Mouse (Mus musculus): ENCODE data around the gene Wfdc16.
"Not testable (repeated sequence)": the region's sequence is repeated elsewhere in the genome, so short reads cannot be mapped to it uniquely, and the experiment has no call there.

The Wfdc16 gene

DNA sequence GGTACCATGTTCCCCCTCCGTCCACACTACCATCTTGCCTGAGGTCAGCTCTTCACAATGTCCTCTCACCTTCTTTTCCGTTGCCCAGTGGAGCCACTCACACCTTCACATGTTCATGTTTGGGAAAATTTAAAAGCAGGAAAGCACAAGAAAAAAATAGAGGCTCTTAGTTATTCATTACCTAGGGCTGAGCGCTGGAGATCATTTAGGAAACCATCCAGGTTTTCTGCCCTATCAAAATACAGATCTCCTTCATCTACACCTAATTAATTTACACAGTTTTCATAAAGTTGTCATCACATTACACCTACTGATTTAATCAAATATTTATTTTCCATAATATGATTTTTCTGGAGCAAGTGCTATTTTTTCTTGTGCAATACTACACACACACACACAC lies at the start of gene Wfdc16:
TSS of gene Wfdc16 (minus strand) at position 101 of the 400 bp plus-strand sequence.
- no peak for DNase-seq (ENCODE audit: low read depth, low spot score)

DNA sequence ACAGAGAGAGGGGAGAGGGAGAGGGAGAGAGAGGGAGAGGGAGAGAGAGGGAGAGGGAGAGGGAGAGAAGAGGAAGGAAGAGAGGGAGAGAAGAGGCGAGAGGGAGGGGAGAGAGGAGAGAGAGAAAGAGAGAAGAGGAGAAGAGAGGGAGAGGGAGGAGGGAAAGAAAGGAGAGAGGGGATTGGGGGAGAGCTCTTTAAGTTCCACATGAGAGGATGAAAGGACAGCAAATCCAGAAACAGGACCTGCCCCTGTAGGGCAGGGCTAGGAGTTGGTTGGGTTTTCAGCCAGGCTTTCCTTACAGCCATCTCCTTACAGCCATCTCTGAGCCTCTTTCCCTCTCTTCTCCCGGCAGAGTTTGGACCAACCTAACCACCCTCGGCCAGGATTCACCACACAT lies 46.2 kb upstream of the Wfdc16 start, which contains the start of gene Wfdc13:
TSS of gene Wfdc13 (plus strand) at position 301 of the 400 bp plus-strand sequence.
- DNase-seq (ENCODE audit: low read depth, low spot score): no peak

DNA sequence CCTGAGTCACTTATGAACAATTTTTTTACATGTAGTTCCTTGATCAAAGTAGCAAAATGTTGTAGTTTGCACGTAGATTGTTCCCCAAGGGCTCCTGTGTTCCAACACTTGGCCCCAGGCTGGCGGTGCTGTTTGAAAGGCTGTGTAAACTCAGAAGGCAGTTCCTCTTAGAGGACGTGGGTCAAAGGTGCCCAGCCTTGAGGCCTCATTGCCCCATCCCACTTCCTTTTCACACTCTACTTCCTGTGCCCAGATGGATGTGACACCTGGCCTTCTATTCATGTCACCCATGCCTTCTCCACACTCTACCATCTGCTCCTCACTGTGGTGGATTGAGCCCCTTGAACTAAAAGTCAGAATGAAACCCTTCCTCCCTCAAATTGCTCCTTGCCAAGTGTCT lies 41.3 kb upstream of the Wfdc16 start:
- no peak for DNase-seq (ENCODE audit: low read depth, low spot score)

DNA sequence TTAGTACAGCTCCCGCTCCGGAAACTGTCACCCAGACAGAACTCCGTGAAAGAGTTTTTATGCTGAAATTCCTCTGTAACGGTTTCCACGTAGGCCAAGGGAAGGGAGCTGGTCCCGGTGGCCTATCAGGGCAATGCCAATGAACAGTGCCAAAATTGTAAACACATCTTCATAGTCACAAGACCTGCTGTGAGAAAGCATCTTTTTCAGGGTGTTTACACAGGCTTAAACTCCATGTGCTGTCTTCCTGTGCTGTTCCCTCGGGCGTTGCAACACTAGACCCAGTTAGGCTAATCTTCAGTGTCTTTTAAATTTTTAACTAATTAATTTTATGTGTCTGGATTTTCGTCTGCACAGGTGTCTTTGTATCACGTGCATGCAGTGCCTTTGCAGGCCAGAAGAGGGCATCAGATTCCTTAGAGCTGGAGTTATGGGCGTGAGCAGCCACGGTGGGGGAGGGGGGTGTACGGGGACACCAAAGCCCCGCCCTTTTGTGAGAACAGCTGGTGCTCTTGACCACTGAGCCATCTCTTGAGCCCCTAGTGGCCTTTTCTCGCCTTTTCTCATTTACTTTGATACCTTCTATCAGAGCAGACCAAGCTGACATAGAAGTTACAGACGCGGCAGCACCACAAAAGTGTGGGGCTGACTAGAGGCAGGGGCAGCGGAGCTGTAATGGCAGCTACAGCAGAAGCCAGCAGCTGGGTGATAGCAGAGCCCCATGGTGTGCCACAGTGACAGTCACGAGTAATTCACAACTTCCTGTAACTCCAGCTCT lies 40.4 kb upstream of the Wfdc16 start:
- peak; percentile 76 for DNase-seq (ENCODE audit: low read depth, low spot score)

DNA sequence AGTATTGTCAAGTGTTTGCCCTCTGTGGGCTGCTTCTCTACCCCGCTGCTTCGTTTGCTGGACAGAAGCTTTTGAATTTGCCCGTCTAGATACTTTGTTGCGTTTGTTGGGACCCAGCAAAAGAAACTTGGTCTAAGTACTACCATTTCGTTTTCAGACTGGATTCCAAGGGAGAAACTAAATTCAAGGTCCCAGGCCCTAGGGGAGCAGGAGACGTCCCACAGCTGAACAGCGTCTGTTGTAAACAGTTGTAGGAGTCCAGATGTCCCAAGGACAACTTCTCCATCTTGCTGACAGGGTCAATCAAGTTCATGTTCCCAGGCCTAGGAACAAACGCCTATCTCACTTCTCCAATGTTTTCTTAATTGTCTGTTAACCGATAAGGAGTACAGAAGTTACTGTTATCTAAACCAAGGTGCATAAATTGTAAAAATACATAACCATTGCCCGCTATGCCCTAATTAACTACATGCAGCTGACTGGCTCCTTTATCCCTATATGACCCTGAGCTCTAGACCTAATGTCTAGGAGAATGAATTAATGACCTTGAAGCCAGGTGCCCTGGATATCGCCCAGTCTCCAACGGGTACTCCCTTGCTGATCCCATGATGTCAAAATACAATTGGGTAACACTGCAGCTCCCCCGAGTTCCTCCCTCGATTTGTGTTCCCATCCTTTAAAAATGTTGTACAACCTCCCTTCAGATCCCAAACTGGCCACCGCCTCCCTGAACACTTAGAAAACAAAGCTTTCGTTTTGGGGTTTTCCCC lies 38.5 kb upstream of the Wfdc16 start:
- DNase-seq (ENCODE audit: low read depth, low spot score): no peak

DNA sequence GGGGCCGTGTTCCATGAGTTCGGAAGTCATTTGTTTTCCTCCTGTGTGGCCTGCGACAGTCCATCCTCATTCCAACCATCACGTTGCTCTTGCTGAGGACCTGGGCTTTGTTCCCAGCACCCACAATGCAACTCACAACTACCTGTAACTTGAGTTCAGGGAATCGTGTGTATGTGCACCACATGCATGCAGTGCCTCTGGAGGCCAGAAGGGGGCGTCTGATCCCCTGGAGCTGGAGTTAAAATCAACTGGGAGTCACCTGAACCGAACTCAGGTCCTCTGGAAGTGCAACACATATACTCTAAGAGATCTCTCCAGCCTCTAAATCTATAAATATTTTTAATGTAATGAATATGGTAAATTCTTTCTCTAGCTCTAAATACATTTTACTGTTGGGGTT lies 37.5 kb upstream of the Wfdc16 start:
- DNase-seq (ENCODE audit: low read depth, low spot score): no peak

DNA sequence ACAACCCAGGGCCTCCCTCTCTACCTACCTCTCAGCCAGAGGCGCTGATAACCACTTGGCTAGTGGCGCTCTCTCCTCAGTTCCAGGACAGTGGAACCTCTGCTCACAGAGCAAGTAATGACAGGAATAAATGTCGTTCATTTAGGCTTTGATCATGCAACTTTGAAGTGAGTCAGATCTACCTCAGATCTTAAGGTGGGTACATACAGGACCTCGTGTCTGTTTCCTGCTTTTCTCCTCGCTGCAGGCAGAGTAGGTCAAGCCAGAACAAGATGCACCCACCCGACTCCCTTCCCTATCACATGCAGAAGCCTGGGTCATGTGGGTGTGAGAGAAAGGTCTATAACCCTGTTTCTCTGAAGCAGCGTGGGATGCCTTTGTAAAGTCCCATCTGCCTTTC lies 35.4 kb upstream of the Wfdc16 start, which contains the start of gene Wfdc11:
TSS of gene Wfdc11 (minus strand) at position 101 of the 400 bp plus-strand sequence.
- no peak for DNase-seq (ENCODE audit: low read depth, low spot score)

DNA sequence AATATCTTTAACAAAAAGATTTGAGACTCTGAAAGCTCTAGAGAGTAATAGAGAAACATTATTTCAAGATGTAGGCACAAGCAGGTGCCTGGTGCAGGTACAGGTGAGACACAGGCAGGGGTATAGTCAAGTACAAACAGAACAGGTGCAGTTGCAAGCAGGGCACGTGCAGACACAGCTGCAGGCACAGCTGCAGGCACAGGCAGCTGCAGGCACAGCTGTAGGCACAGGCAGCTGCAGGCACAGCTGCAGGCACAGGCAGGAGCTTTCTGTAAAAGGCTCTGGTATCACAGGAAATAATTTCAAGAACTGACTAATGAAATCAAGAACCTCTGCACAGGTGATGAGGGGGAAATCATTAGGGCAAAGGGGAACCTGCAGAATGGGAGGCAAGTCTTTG lies 32.3 kb upstream of the Wfdc16 start:
- DNase-seq (ENCODE audit: low read depth, low spot score): no peak

DNA sequence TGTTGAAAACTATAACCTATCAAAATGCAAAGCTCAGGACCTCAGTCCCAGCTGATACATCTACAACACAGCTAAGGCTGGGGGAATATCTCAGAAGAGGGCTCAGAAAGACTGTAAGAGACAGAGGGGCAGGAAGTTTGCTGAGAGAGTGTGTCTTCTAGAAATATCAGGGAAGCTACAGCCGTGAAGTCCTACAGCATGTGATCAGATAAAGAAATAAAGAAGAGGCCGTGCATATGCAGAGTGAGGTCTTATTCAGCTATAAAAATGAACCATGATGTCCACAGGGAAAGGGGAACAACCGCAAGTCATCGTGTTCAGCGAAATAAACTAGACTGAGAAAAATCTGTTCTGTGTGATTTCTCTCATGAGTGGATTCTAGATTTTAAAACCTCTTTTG lies 31.7 kb upstream of the Wfdc16 start:
- DNase-seq (ENCODE audit: low read depth, low spot score): no peak

DNA sequence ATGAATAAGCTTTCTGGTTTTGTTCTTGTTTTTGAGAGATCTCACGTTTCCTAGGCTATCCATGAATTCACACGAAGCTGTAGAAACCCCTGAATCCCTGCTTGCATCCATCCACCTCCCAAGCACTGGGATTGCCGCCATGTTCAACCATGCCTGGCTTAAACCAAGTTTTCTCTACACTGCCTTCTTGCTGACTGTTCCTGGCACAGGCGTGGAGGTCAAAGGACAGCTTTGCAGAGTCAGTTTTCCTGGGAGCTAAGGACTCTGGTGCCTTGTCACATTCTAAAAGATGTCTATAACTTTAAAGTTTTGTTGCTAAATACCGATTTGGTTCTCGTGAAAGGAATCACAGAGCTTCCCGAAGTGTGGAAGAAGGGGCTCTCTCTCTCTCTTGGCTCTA lies 26.3 kb upstream of the Wfdc16 start:
- DNase-seq (ENCODE audit: low read depth, low spot score): no peak

DNA sequence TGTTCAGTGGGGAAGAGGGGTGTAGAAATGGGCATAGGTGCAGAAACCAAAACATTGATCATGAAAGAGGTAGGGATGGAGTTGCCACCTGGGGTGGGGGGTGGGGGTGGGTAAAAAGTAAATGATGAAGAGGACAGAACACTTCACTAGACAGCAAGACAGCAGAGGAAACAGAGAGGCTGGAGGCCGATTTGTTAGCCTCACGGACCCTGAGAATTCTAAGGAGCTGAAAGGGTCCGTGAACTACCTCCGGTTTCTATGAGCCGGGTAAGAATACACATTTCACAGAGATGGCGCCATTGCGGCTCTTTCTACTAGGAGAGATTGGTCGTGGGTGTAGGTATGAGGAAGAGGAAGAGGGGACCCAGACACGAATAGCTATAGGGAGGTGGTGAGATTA lies 17.9 kb upstream of the Wfdc16 start, which contains the start of gene Wfdc9:
TSS of gene Wfdc9 (minus strand) at position 101 of the 400 bp plus-strand sequence.
- no peak for DNase-seq (ENCODE audit: low read depth, low spot score)

DNA sequence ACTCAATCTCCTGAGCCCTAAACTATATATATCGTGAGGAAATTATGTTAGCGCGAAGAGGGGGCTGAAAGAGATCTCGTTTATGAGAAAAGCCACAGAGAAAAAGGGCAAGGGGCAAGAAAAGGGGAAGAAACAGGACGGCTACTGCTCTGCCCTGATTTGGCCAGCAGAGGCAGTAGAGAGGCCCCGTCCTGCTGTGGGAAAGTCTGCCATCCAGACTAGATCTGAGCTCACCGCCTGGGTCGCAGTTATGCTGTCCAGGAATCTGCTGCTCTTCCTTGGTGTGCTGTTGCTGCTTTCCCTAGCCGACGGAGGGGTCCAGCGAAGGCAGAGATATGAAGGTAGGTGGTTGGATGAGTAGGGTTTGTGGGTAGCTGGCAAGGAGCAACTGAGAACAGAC lies 17.3 kb upstream of the Wfdc16 start, which contains the start of gene Wfdc10:
TSS of gene Wfdc10 (plus strand) at position 189 of the 400 bp plus-strand sequence.
- DNase-seq (ENCODE audit: low read depth, low spot score): peak; percentile 23

DNA sequence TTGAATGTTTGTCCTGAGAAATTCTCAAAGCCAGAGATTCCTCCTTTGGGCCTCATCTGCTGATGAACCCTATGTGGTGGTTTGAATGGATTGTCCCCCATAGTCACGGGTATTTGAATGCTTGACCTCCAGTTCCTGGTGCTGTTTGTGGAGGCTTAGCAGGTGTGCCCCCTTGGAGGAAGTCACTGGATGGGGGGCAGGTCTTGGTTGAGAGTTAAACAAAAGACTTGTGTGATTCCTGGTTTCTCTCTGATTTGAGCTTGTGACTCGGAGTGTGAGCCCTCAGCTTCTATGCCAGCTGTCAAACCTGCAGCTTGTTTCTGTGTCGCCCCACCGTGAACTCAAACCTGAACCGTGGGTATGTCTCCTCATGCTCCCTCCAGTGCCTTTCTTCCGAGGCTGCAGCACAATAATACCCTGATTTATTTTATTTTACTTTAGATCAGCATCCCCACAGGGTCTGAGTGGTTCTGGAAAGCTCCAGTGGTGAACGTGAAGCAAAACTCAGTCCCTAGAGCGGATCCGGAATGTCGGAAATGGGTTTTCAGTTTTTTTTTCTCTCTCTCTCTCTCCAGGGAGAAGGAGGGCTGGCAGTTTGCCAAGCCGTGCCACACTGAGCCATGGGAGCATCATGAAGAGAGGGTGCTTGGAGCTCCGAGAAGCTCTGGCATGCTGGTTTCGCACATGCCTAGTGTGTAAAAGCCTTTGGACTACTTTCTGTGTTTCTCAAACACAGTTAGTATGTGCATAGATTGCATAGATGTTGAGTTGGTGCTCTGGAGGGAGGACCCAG lies 3.5 kb upstream of the Wfdc16 start:
- no peak for DNase-seq (ENCODE audit: low read depth, low spot score)

DNA sequence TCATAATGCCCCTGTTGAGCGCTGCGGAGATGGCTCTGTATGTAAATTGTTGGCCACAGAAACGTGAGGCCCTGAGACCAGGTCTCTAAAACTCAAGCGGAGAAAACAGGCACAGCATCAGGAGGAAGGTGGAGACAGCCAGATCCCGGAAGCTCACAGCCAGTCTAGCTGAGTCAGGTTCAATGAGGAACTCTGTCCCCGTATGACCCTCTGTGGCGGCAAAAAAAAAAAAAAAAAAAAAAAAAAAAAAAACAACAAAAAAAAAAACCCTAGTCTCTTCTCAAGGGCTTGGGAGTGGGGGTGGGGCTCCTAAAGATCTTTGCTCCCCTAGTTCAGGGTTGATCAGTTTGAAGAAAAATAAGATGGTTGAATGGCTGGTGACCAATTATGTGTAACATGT lies 2.5 kb upstream of the Wfdc16 start:
- no peak for DNase-seq (ENCODE audit: low read depth, low spot score)

DNA sequence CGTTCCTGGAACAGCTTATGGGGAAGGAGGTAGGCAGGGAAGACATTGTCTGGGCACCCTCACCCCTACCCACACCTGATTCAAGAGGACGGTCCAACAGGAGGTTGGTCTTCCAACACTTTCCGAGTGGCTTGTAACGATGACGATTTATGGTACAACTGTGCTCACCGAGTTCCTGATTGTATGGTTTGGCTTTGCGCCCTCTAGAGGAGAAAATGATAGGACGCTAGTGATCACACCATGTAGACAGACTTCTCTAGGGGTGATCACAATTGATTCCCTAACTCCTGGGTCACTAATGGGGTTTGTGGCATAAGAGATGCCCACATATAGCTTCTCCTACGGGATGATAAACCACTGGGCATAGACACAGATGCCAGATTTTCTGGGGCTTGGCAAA lies 3.3 kb downstream of the Wfdc16 start:
- DNase-seq (ENCODE audit: low read depth, low spot score): no peak

DNA sequence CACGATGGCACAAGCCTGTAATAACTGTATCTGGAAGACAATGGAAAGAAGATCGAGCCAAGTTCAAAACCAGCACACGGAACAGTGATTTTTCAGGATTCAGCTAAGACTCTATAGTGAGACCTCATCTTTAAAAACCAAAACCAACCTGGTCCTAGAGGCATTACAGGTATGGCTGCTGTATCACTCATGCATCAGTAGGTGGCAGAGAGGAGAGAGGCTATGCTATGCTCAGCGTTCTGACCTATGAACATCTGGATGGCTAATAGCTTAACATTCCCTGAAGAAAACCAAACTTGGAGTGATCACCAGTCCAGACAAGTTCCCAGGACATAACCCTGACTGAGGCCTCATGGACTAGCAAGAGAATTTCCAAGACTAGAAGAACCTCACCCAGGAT lies 16.8 kb downstream of the Wfdc16 start:
- DNase-seq (ENCODE audit: low read depth, low spot score): no peak

DNA sequence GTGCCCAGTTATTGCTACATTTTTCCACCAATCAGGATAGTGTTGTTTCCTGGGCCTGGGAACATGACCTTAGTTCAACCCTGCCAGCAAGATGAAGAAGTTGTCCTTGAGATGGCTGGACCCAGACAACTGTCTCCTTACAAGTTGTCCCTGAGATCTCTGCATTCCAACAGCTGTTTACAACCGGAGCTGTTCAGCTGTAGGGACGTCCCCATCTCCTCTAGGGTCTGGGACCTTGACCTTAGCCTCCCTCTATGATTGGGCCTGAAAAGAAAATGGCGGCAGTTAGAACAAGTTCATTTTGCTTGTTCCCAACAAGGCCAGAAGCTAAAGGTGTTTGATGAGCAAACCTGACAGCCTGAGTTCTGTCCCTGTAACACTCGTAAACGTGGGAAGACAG lies 19.5 kb downstream of the Wfdc16 start:
- no peak for DNase-seq (ENCODE audit: low read depth, low spot score)

DNA sequence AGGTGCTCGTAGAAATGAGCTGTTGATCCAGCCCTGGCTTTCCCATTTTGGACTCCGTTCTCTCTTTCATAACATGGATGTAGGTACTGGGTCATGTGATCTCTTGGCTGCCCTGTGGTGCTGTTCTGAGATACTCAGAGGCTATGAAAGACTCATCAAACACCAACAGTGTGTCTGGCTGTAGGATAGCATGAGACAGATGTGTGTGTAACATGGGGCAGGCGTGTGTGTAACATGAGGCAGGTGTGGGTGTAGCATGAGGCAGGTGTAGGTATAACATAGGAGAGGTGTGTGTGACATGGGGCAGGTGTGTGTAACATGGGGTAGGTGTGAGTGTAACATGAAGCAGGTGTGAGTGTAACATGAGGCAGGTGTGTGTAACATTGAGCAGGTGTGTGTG lies 23.2 kb downstream of the Wfdc16 start:
- DNase-seq (ENCODE audit: low read depth, low spot score): no peak

DNA sequence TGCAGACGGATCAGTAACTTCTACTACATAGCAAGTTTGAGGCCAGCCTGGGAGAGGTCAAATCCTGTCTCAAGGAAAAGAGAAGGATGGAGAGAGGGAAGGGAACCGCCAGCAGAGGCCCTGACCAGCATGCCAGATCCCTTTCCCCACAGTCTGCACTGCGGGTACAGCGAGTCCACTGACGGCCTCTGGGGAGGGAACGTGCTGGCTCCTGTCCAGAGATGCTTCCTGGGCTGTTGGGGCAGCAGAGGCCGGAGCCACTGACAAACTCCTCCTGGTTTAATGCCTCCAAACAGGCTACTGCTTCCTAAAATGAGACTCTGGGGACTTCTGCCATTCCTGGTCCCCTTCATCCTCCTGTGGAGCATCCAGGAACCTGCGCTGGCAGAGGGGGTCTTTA lies 25.1 kb downstream of the Wfdc16 start, which contains the start of the genes Wfdc6b and Wfdc8:
TSS of gene Wfdc6b (plus strand) at position 52 of the 400 bp plus-strand sequence.
TSS of gene Wfdc8 (minus strand) at position 156 of the 400 bp plus-strand sequence.
- not testable (repeated sequence) for DNase-seq (ENCODE audit: low read depth, low spot score)

DNA sequence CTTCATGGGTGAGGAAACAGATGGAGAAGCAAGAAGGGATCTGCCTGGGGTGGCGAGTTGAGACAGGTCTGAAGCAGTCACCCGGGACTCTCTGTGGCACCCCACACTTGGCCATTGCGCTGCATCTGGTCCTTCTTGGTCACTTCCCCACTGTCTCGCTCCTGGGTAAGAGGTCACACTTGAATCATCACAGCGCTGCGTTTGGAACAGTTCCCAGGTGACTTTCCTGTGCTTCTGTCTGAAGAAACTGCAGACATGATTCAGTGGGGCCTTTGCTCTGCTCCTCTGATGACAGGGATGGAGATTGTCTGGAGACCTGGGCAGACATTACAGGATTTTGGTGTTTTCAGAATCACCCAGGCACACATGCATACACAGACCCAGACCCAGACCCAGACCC lies 29.8 kb downstream of the Wfdc16 start:
- no peak for DNase-seq (ENCODE audit: low read depth, low spot score)

DNA sequence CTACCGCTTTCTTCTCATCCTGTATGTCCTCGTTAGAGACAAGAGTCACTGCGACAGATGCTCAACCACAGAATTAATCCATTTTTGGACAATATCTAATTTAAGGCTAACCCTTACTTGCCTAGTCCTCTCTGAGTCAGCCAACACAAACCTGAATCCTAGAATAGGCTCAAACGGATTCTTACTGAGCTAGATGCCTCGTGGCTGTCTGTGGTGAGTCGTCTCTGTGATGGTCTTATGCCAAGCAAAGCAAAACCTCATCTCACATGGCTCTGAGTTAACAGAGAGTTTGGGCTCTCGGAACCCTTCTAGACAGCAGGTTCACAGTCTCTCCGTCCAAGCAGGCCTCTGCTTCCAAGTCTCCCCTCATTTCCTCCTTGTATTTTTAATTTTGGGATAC lies 34.2 kb downstream of the Wfdc16 start:
- no peak for DNase-seq (ENCODE audit: low read depth, low spot score)

DNA sequence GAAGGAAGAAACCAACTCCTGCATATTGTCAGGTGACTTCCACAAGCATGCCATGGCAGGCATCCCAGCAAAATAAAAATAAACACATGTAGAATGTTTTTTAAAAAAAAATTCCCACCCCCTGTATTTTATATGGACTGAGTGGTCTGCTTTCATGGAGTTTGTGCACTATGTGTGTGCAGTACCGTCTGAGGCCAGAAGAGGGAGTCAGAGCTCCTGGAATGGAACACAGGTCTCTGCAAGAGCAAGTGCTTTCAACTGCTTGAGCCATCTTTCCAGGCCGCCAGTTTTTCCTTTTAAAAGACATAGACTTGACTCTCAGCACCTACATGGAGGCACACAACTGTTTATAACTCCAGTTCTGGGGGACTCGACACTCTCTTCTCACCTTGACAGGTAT lies 35.1 kb downstream of the Wfdc16 start:
- no peak for DNase-seq (ENCODE audit: low read depth, low spot score)

All from retina, postnatal 7 days (tissue).